Mouse (Mus musculus): ENCODE data around the gene Rab12. TPM values are rescaled to one million over a fixed set of nuclear protein-coding genes. Genes with fewer than 3 reads are reported as not detected.

The Rab12 gene
- total and polyA plus RNA-seq, 3 experiments: 9.9 to 46.7 (median 25.5) TPM

- Histone ChIP-seq H3K27me3 (ENCODE audit: insufficient read depth, low read length) (no peaks in the 10 kb centered on the region), H3K4me1 (ENCODE audit: insufficient read depth, low read depth, low read length) (no peaks in the 10 kb centered on the region), H3K4me3 (ENCODE audit: low read depth, low read length) (no peak overlapping the region; the same call in 1 of the 2 replicates), H3K9me3 (replicated peaks) (peaks cover 81% of the 10 kb centered on the region), H3K36me3 (replicated peaks) (no peaks in the 10 kb centered on the region)
- ATAC-seq (ENCODE audit: extremely low read depth, insufficient number of reproducible peaks, low FRiP score, poor library complexity, severe bottlenecking) (no peak), DNase-seq (ENCODE audit: low spot score) (no peak)
- TF ChIP-seq GATA1 (IDR thresholded peaks at IDR 0.05; ENCODE audit: borderline replicate concordance, low read length) (no peak), GATA2 (IDR thresholded peaks at IDR 0.05; ENCODE audit: borderline replicate concordance, low read depth, low read length) (no peak), TAL1 (conservative IDR thresholded peaks at IDR 0.05; ENCODE audit: low read depth, low read length) (no peak), POLR2AphosphoS5 (IDR thresholded peaks at IDR 0.05; ENCODE audit: insufficient replicate concordance, low read depth, low read length) (no peak), CTCF (IDR thresholded peaks at IDR 0.05; ENCODE audit: low read depth, low read length) (no peak)
Observed at GRCm38 (mm10) chr17:66447978-66448377, 71.6 kb downstream of the Rab12 start.

- no peak for TF ChIP-seq GATA2 (IDR thresholded peaks at IDR 0.05; ENCODE audit: borderline replicate concordance, low read depth, low read length)
- no peak for TF ChIP-seq GATA1 (IDR thresholded peaks at IDR 0.05; ENCODE audit: borderline replicate concordance, low read length)
- TF ChIP-seq TAL1 (conservative IDR thresholded peaks at IDR 0.05; ENCODE audit: low read depth, low read length): no peak
- TF ChIP-seq POLR2AphosphoS5 (IDR thresholded peaks at IDR 0.05; ENCODE audit: insufficient replicate concordance, low read depth, low read length): no peak
- no peak for TF ChIP-seq CTCF (IDR thresholded peaks at IDR 0.05; ENCODE audit: low read depth, low read length)
- Histone ChIP-seq H3K27me3 (ENCODE audit: insufficient read depth, low read length) (no peaks in the 10 kb centered on the region), H3K36me3 (replicated peaks) (no peaks in the 10 kb centered on the region), H3K4me1 (ENCODE audit: insufficient read depth, low read depth, low read length) (no peaks in the 10 kb centered on the region), H3K4me3 (ENCODE audit: low read depth, low read length) (no peak overlapping the region), H3K9me3 (replicated peaks) (peaks cover 77% of the 10 kb centered on the region)
- ATAC-seq (ENCODE audit: extremely low read depth, insufficient number of reproducible peaks, low FRiP score, poor library complexity, severe bottlenecking): no peak
- DNase-seq (ENCODE audit: low spot score): no peak
Observed at GRCm38 (mm10) chr17:66447007-66447312, 72.6 kb downstream of the Rab12 start.

- Histone ChIP-seq H3K4me1 (ENCODE audit: insufficient read depth, low read depth, low read length) (no peaks in the 10 kb centered on the region), H3K27me3 (ENCODE audit: insufficient read depth, low read length) (no peaks in the 10 kb centered on the region), H3K9me3 (replicated peaks) (peaks cover 74% of the 10 kb centered on the region), H3K4me3 (ENCODE audit: low read depth, low read length) (no peak overlapping the region), H3K36me3 (replicated peaks) (no peaks in the 10 kb centered on the region)
- no peak for TF ChIP-seq TAL1 (conservative IDR thresholded peaks at IDR 0.05; ENCODE audit: low read depth, low read length)
- no peak for TF ChIP-seq CTCF (IDR thresholded peaks at IDR 0.05; ENCODE audit: low read depth, low read length)
- TF ChIP-seq GATA1 (IDR thresholded peaks at IDR 0.05; ENCODE audit: borderline replicate concordance, low read length): no peak
- no peak for TF ChIP-seq GATA2 (IDR thresholded peaks at IDR 0.05; ENCODE audit: borderline replicate concordance, low read depth, low read length)
- TF ChIP-seq POLR2AphosphoS5 (IDR thresholded peaks at IDR 0.05; ENCODE audit: insufficient replicate concordance, low read depth, low read length): no peak
- no peak for ATAC-seq (ENCODE audit: extremely low read depth, insufficient number of reproducible peaks, low FRiP score, poor library complexity, severe bottlenecking)
- no peak for DNase-seq (ENCODE audit: low spot score)
Observed at GRCm38 (mm10) chr17:66446196-66447006, 73.1 kb downstream of the Rab12 start.

Other genes starting within 250 kb of the Rab12 start
- not detected in 2 replicates for gene Mtcl1, start 70.0 kb downstream of the Rab12 start, total RNA-seq (2014; fragmentation: Nextera tagmentation)
- gene Mtcl1, start 70.0 kb downstream of the Rab12 start, total RNA-seq (2017): 0.11 TPM in 1 of 2 replicates, not detected in the other
- gene Mtcl1, start 70.0 kb downstream of the Rab12 start, polyA plus RNA-seq (2012): not detected in 2 replicates
- gene Themis3, start 74.9 kb upstream of the Rab12 start, total RNA-seq (2014; fragmentation: Nextera tagmentation): not detected in 2 replicates
- gene Themis3, start 74.9 kb upstream of the Rab12 start, total RNA-seq (2017): 0.06 TPM in 1 of 2 replicates, not detected in the other
- not detected in 2 replicates for gene Themis3, start 74.9 kb upstream of the Rab12 start, polyA plus RNA-seq (2012)

Measured in G1E (cell line).